Mouse (Mus musculus): ENCODE measurements around the gene Rnf224. TPM values are rescaled to one million over a fixed set of nuclear protein-coding genes. Genes with fewer than 3 reads are reported as not detected.

Rnf224 gene
- total and polyA plus RNA-seq, 3 experiments, result 0.10 TPM; not detected in 2

DNA sequence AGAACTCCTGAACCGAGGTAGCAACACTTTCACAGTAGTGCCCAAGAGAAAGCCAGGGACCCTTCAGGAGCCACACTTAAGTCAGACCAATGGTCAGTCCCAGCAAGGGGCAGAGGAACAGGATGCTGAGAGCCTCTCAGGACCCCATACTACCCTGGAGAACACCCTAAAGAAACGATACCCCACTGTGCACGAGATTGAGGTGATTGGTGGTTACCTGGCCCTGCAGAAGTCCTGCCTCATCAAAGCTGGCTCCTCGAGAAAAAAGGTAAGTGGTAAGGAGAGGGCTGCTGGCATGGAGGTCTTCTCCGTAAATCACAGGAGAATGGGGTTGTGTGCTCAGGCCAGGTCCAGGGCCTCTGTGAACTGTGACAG is 27.7 kb upstream of the Rnf224 start:
- H3K4me1 ChIP-seq (ENCODE audit: control insufficient read depth in 1 of 2, insufficient read depth in 2 of 2, low read length in 2 of 2), result peaks cover 10 to 52% of the 10 kb centered on the region in 2 experiments
- TF ChIP-seq NRF1 (IDR thresholded peaks at IDR 0.05; ENCODE audit: insufficient read depth, low read depth, low read length, poor library complexity, severe bottlenecking), result no peak
- no peak for TF ChIP-seq TAL1 (IDR thresholded peaks at IDR 0.05; ENCODE audit: low read length)
- TF ChIP-seq E2F4 (IDR thresholded peaks at IDR 0.05; ENCODE audit: borderline replicate concordance, low read depth, low read length), result no peak
- no peak for TF ChIP-seq RAD21 (IDR thresholded peaks at IDR 0.05; ENCODE audit: low read depth, low read length)
- TF ChIP-seq CHD2 (IDR thresholded peaks at IDR 0.05; ENCODE audit: low read length), result no peak
- TF ChIP-seq MAX (IDR thresholded peaks at IDR 0.05; ENCODE audit: low read length), result no peak
- TF ChIP-seq POLR2AphosphoS5 (IDR thresholded peaks at IDR 0.05; ENCODE audit: borderline replicate concordance, low read depth, low read length), result no peak
- TF ChIP-seq USF1 (IDR thresholded peaks at IDR 0.05; ENCODE audit: low read depth, low read length), result no peak
- no peak for TF ChIP-seq EP300 (IDR thresholded peaks at IDR 0.05; ENCODE audit: low read depth in 1 of 2, low read length in 2 of 2)
- no peak for TF ChIP-seq TCF12 (IDR thresholded peaks at IDR 0.05; ENCODE audit: low read depth, low read length)
- TF ChIP-seq ELF1 (IDR thresholded peaks at IDR 0.05; ENCODE audit: low read depth, low read length), result no peak
- no peak for TF ChIP-seq MAFK (IDR thresholded peaks at IDR 0.05; ENCODE audit: borderline replicate concordance, low read depth, low read length)
- TF ChIP-seq POLR2A (IDR thresholded peaks at IDR 0.05; ENCODE audit: control insufficient read depth in 1 of 2, insufficient read depth in 1 of 2, low read depth in 1 of 2, low read length in 2 of 2, poor library complexity in 1 of 2), result no peak
- no peak for TF ChIP-seq GABPA (IDR thresholded peaks at IDR 0.05; ENCODE audit: low read depth, low read length)
- no peak for TF ChIP-seq SMC3 (IDR thresholded peaks at IDR 0.05; ENCODE audit: low read depth, low read length)
- no peak for TF ChIP-seq ETS1 (IDR thresholded peaks at IDR 0.05; ENCODE audit: low read depth, low read length)
- no peak for TF ChIP-seq TBP (IDR thresholded peaks at IDR 0.05; ENCODE audit: low read depth, low read length)
- no peak for TF ChIP-seq ZMIZ1 (IDR thresholded peaks at IDR 0.05; ENCODE audit: low read depth, low read length)
- no peak for TF ChIP-seq NELFE (IDR thresholded peaks at IDR 0.05; ENCODE audit: low read depth, low read length)
- H3K9ac ChIP-seq (ENCODE audit: control insufficient read depth, low read depth, low read length, poor library complexity, severe bottlenecking), result peak overlapping the region; percentile 93
- no peaks in the 10 kb centered on the region for H3K9me3 ChIP-seq (replicated peaks; ENCODE audit: insufficient read depth, low read length)
- H3K27me3 ChIP-seq (ENCODE audit: control insufficient read depth in 1 of 2, insufficient read depth in 2 of 2, low read length in 2 of 2), result no peaks in the 10 kb centered on the region
- peak overlapping the region; percentile 90 to 95 for H3K4me3 ChIP-seq (ENCODE audit: control insufficient read depth in 1 of 2, insufficient read depth in 1 of 2, low read depth in 2 of 2, low read length in 2 of 2)
- no peak overlapping the region for H3K27ac ChIP-seq (ENCODE audit: control insufficient read depth, low read depth, low read length)
- DNase-seq (ENCODE audit: low read depth, low spot score), result no peak
- peaks cover 0 to 36% of the 10 kb centered on the region in 2 experiments; a peak in 2 of 4 replicates for H3K36me3 ChIP-seq (ENCODE audit: control insufficient read depth in 1 of 2, insufficient read depth in 2 of 2, low read length in 2 of 2)
- H3K79me2 ChIP-seq (ENCODE audit: control insufficient read depth, insufficient read depth, low read length, poor library complexity), result peaks cover 55% of the 10 kb centered on the region

DNA sequence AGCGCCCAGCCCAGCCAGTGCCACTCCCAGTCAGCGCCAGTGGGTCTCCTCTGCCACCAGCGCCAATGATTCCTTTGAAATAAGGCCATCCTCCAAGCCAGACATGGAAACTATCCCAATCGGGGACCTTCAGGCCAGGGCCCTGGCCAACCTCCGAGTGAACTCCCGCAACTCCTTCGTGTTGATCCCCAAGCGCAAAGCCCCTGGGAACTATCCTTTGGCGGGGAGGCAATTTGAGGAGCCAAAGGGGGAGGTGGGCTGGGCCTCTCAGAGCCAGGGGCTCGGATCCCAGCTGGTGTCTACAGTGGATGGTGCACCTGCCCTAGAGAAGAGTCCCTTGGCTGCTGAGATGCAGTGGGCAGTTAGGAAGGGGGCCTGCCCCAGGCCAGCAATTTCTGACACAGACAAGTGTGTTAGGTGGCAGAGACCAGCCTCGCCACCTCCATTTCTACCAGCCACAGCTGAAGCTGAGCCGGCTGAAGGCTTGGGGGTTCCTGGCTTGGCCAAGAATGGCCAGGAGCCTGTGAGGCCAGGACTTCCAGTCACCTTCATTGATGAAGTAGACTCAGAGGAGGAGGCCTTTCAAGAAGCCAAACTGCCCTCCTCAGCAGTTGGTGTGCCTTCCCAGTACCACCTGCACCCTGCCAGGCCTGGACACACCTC is 27.2 kb upstream of the Rnf224 start:
- peak overlapping the region; percentile 90 to 95 for H3K4me3 ChIP-seq (ENCODE audit: control insufficient read depth in 1 of 2, insufficient read depth in 1 of 2, low read depth in 2 of 2, low read length in 2 of 2)
- H3K79me2 ChIP-seq (ENCODE audit: control insufficient read depth, insufficient read depth, low read length, poor library complexity), result peaks cover 55% of the 10 kb centered on the region
- H3K27ac ChIP-seq (ENCODE audit: control insufficient read depth, low read depth, low read length), result peak overlapping the region; percentile 48; the same call in 1 of the 2 replicates
- peak overlapping the region; percentile 93 for H3K9ac ChIP-seq (ENCODE audit: control insufficient read depth, low read depth, low read length, poor library complexity, severe bottlenecking)
- H3K4me1 ChIP-seq (ENCODE audit: control insufficient read depth in 1 of 2, insufficient read depth in 2 of 2, low read length in 2 of 2), result peaks cover 10 to 48% of the 10 kb centered on the region in 2 experiments
- peaks cover 0 to 36% of the 10 kb centered on the region in 2 experiments; a peak in 2 of 4 replicates for H3K36me3 ChIP-seq (ENCODE audit: control insufficient read depth in 1 of 2, insufficient read depth in 2 of 2, low read length in 2 of 2)
- TF ChIP-seq E2F4 (IDR thresholded peaks at IDR 0.05; ENCODE audit: borderline replicate concordance, low read depth, low read length), result no peak
- TF ChIP-seq CHD1 (IDR thresholded peaks at IDR 0.05; ENCODE audit: low read depth, low read length), result 0 out of 2 replicates have a peak, but pooled peaks have one; percentile 10
- DNase-seq (ENCODE audit: low read depth, low spot score), result no peak
- no peaks in the 10 kb centered on the region for H3K9me3 ChIP-seq (replicated peaks; ENCODE audit: insufficient read depth, low read length)
- no peaks in the 10 kb centered on the region for H3K27me3 ChIP-seq (ENCODE audit: control insufficient read depth in 1 of 2, insufficient read depth in 2 of 2, low read length in 2 of 2)
